8 mouse cellular contexts compared by ENCODE assay signal in genomic region chr9:72530824-72531223, GRCm38 (mm10). TPM values are rescaled to one million over a fixed set of nuclear protein-coding genes. Genes with fewer than 3 reads are reported as not detected.
DNase-seq lines count a peak whose midpoint lies in the region; ATAC-seq and TF ChIP-seq lines count a peak whose summit lies in the region.

No protein-coding gene starts in this region.

- peak overlapping the region; percentile 100 for H3K27ac ChIP-seq in midbrain, postnatal 0 days (ENCODE audit: low read depth, low read length)

- H3K36me3 ChIP-seq in midbrain, postnatal 0 days (ENCODE audit: insufficient read depth, low read length), result no peaks in the 10 kb centered on the region

- no peaks in the 10 kb centered on the region for H3K9me3 ChIP-seq in midbrain, postnatal 0 days (ENCODE audit: low read length)

- H3K9ac ChIP-seq in midbrain, postnatal 0 days (replicated peaks; ENCODE audit: low read length, poor library complexity, severe bottlenecking), result peak overlapping the region; percentile 91

- no peak for TF ChIP-seq CTCF in midbrain, postnatal 0 days (IDR thresholded peaks at IDR 0.05)

- peak overlapping the region; percentile 63 for H3K4me2 ChIP-seq in midbrain, postnatal 0 days (ENCODE audit: low read depth, low read length, poor library complexity, severe bottlenecking)

- 19% methylated on average over 4 of the region's 4 CpGs for WGBS in midbrain, postnatal 0 days

- H3K4me3 ChIP-seq in midbrain, postnatal 0 days (ENCODE audit: low read depth, low read length), result peak overlapping the region; percentile 90

- DNase-seq in CD4-positive, CD25-positive, alpha-beta regulatory T cell, adult 2 months (ENCODE audit: low read depth, low spot score), result peak; percentile 31
- peak; percentile 27 for DNase-seq in urinary bladder, postnatal 25 days (ENCODE audit: low spot score)
- DNase-seq in urinary bladder, postnatal 10 days (ENCODE audit: low spot score), result no peak
- peak; percentile 1 for DNase-seq in heart, postnatal 25 days (ENCODE audit: low spot score)
- peak; percentile 32 to 56 for DNase-seq in kidney, postnatal 4 days
- peak; percentile 53 for DNase-seq in midbrain, postnatal 0 days (ENCODE audit: low spot score)

- intact Hi-C loops in heart, postnatal 25 days (cut with DNase I), result loop anchor here (5.0 kb wide), 1 partner anchor 74 kb away; no protein-coding TSS in a partner anchor

- peaks cover 5% of the 10 kb centered on the region for H3K4me1 ChIP-seq in midbrain, postnatal 0 days (ENCODE audit: insufficient read depth, low read length)

- no peaks in the 10 kb centered on the region for H3K27me3 ChIP-seq in midbrain, postnatal 0 days (ENCODE audit: insufficient read depth, low read length)

- no peak for ATAC-seq in CD4-positive, CD25-positive, alpha-beta regulatory T cell, adult 4 months
- ATAC-seq in midbrain, postnatal 0 days (ENCODE audit: low FRiP score), result peak; percentile 1; the same call in 1 of the 2 replicates
- ATAC-seq in granulocyte monocyte progenitor cell, adult 5-6 weeks (replicated peaks; ENCODE audit: poor library complexity, severe bottlenecking), result no peak

RNA-seq across cellular contexts. Expression of gene Rfx7, which starts 1.2 kb away (rescaled TPM):
- 10 to 100 TPM; 18.3 to 22.9 TPM for polyA plus RNA-seq in CD4-positive, CD25-positive, alpha-beta regulatory T cell, adult 4 months (2017; shearing (Covaris generic))
- total RNA-seq in heart, postnatal 25 days (2021), result 10 to 100 TPM in 1 of 2 experiments, 1 to 10 TPM in 1; 8.7 to 10.3 TPM
- 41.5 and 48.2 TPM in 2 replicates for total RNA-seq in midbrain, postnatal 0 days (2014; rRNA removed)
- polyA plus RNA-seq in midbrain, postnatal 0 days (2015; fragmentation: Nextera tagmentation; extraction: Ambion mirVana), result 9.3 and 12.2 TPM in 2 replicates
- total RNA-seq in granulocyte monocyte progenitor cell, adult 5-6 weeks (2014; fragmentation: Nextera tagmentation), result 73.0 and 82.4 TPM in 2 replicates
- 20.4 and 28.6 TPM in 2 replicates for total RNA-seq in granulocyte monocyte progenitor cell, adult 5-6 weeks (2017)

RNA-seq across cellular contexts. Expression of gene Tex9, which starts 38.8 kb away (rescaled TPM):
- 1 to 10 TPM; 7.9 to 8.6 TPM for polyA plus RNA-seq in CD4-positive, CD25-positive, alpha-beta regulatory T cell, adult 4 months (2017; shearing (Covaris generic))
- 1 to 10 TPM; 1.6 to 2.6 TPM for total RNA-seq in heart, postnatal 25 days (2021)
- 21.1 and 25.4 TPM in 2 replicates for total RNA-seq in midbrain, postnatal 0 days (2014; rRNA removed)
- 35.9 and 44.0 TPM in 2 replicates for polyA plus RNA-seq in midbrain, postnatal 0 days (2015; fragmentation: Nextera tagmentation; extraction: Ambion mirVana)
- total RNA-seq in granulocyte monocyte progenitor cell, adult 5-6 weeks (2014; fragmentation: Nextera tagmentation), result 14.3 and 18.2 TPM in 2 replicates
- 25.5 and 25.7 TPM in 2 replicates for total RNA-seq in granulocyte monocyte progenitor cell, adult 5-6 weeks (2017)
